ENCODE assay signal across 27 mouse cellular contexts in the genomic region with DNA sequence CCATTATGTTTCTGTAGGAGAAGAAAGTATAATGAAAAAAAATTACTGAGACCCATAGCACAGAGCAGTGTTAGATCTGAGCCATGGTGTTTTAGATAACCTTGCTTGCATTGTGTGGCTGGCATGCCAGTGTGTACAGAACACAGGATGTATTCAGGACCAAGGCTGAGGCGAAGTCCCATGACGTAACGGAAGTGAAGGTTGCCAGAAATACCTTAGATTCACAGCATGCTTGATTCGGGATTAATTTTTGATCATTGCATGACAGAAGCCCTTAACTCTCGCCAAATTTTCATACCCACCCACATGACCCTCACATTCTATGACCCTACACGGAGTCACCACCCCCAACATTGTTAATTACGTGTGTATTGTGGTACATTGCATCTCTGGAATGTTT. TPM values are rescaled to one million over a fixed set of nuclear protein-coding genes. Genes with fewer than 3 reads are reported as not detected.
DNase-seq lines count a peak whose midpoint lies in the region; ATAC-seq and TF ChIP-seq lines count a peak whose summit lies in the region.
"Had no signal": no experiment of that assay in that cellular context is flagged by ENCODE, and none has a peak within 500 bp of the region (broad histone marks: within the 10 kb centered on the region; RNA-seq: fewer than 3 reads in every experiment).

No protein-coding gene starts in this region.

- H3K4me1 ChIP-seq in limb, embryonic 13.5 days = no peaks in the 10 kb centered on the region
- H3K4me1 ChIP-seq in limb, embryonic 10.5 days = no peaks in the 10 kb centered on the region
- H3K4me1 ChIP-seq in stomach, embryonic 14.5 days (ENCODE audit: control insufficient read depth, insufficient read depth, low read length) = no peaks in the 10 kb centered on the region
- H3K4me1 ChIP-seq: forebrain, embryonic 12.5 days; heart, embryonic 13.5 days; hindbrain, embryonic 12.5 days had no signal

- no peak for DNase-seq in gastrocnemius, adult 2 months
- no peak for DNase-seq in gastrocnemius, adult 18-20 months (ENCODE audit: low spot score)
- no peak for DNase-seq in limb, embryonic 10.5 days (ENCODE audit: low spot score)
- peak; percentile 15 for DNase-seq in brain, adult 2 months (ENCODE audit: low read depth, low spot score)
- DNase-seq in ovary, postnatal 14 days (ENCODE audit: low spot score) = no peak
- DNase-seq: adrenal gland, adult 8-10 months; B cell, adult 2 months; cerebellum, adult 8-10 months; gastrocnemius, postnatal 10 days; retina, postnatal 1 day; right cerebral cortex, postnatal 25 days; thymus, adult 18-20 months; thymus, postnatal 36 days had no signal

- H3K9me3 ChIP-seq in limb, embryonic 13.5 days = no peaks in the 10 kb centered on the region
- no peaks in the 10 kb centered on the region for H3K9me3 ChIP-seq in limb, embryonic 10.5 days (replicated peaks)
- H3K9me3 ChIP-seq in stomach, embryonic 14.5 days (ENCODE audit: control insufficient read depth, low read depth, low read length) = no peaks in the 10 kb centered on the region
- H3K9me3 ChIP-seq: forebrain, embryonic 12.5 days; heart, embryonic 13.5 days; hindbrain, embryonic 12.5 days; liver, embryonic 15.5 days had no signal

- no peaks in the 10 kb centered on the region for H3K36me3 ChIP-seq in limb, embryonic 13.5 days
- no peaks in the 10 kb centered on the region for H3K36me3 ChIP-seq in limb, embryonic 10.5 days
- H3K36me3 ChIP-seq in stomach, embryonic 14.5 days (ENCODE audit: control insufficient read depth, insufficient read depth, low read length) = no peaks in the 10 kb centered on the region
- H3K36me3 ChIP-seq: forebrain, embryonic 12.5 days; G1E; heart, embryonic 13.5 days; hindbrain, embryonic 12.5 days; liver, embryonic 15.5 days had no signal

- H3K4me2 ChIP-seq in limb, embryonic 13.5 days (replicated peaks) = no peak overlapping the region
- H3K4me2 ChIP-seq in stomach, embryonic 14.5 days (replicated peaks; ENCODE audit: low read depth, low read length) = no peak overlapping the region
- H3K4me2 ChIP-seq: forebrain, embryonic 12.5 days; heart, embryonic 13.5 days; hindbrain, embryonic 12.5 days; midbrain, embryonic 11.5 days had no signal

- peaks cover 22% of the 10 kb centered on the region for H3K27me3 ChIP-seq in limb, embryonic 13.5 days
- H3K27me3 ChIP-seq in limb, embryonic 10.5 days (ENCODE audit: low read depth, poor library complexity, severe bottlenecking) = peaks cover 29% of the 10 kb centered on the region
- no peaks in the 10 kb centered on the region; the same call in 1 of the 2 replicates for H3K27me3 ChIP-seq in stomach, embryonic 14.5 days (ENCODE audit: control insufficient read depth, insufficient read depth, low read length)
- H3K27me3 ChIP-seq: CH12.LX; liver, embryonic 15.5 days had no signal

- whole genome bisulfite sequencing in limb, embryonic 13.5 days = 72% methylated on average over 7 of the region's 7 CpGs
- WGBS in limb, embryonic 10.5 days = 89% methylated on average over 7 of the region's 7 CpGs
- 77% methylated on average over 7 of the region's 7 CpGs for WGBS in stomach, embryonic 14.5 days

- 0 out of 2 replicates have a peak overlapping the region, but pooled peaks have one; percentile 8 for H3K27ac ChIP-seq in gastrocnemius, adult 2 months
- H3K27ac ChIP-seq in limb, embryonic 13.5 days = no peak overlapping the region
- no peak overlapping the region for H3K27ac ChIP-seq in limb, embryonic 10.5 days
- no peak overlapping the region for H3K27ac ChIP-seq in stomach, embryonic 14.5 days (ENCODE audit: low read length)
- H3K27ac ChIP-seq: forebrain, embryonic 12.5 days; heart, embryonic 13.5 days; hindbrain, embryonic 12.5 days; layer of hippocampus, adult 2 months; liver, embryonic 15.5 days had no signal

- 0 out of 2 replicates have a peak, but pooled peaks have one; percentile 15 for ATAC-seq in limb, embryonic 13.5 days (ENCODE audit: low FRiP score, low read depth)
- 0 out of 2 replicates have a peak, but pooled peaks have one; percentile 54 for ATAC-seq in stomach, embryonic 14.5 days (ENCODE audit: insufficient number of reproducible peaks, insufficient read depth, low FRiP score, low read depth)
- ATAC-seq: activated CD4-positive, CD25-positive, alpha-beta regulatory T cell, adult 4 months; inflammation-experienced regulatory T-cells, adult 6 months; lung, postnatal 0 days had no signal

- no peak overlapping the region for H3K9ac ChIP-seq in limb, embryonic 13.5 days
- H3K9ac ChIP-seq in stomach, embryonic 14.5 days (replicated peaks; ENCODE audit: low read depth, low read length) = no peak overlapping the region
- H3K9ac ChIP-seq: forebrain, embryonic 12.5 days; heart, embryonic 13.5 days; hindbrain, embryonic 12.5 days; liver, embryonic 15.5 days had no signal

- intact Hi-C loops in gastrocnemius, adult 2 months (cut with DNase I) = no loop called here

- TF ChIP-seq CTCF in gastrocnemius, adult 2 months (IDR thresholded peaks at IDR 0.05) = no peak

- H3K4me3 ChIP-seq in gastrocnemius, adult 2 months = peak overlapping the region; percentile 46
- H3K4me3 ChIP-seq in limb, embryonic 13.5 days = no peak overlapping the region
- no peak overlapping the region for H3K4me3 ChIP-seq in limb, embryonic 10.5 days
- H3K4me3 ChIP-seq in stomach, embryonic 14.5 days (ENCODE audit: low read depth, low read length) = no peak overlapping the region
- H3K4me3 ChIP-seq: erythroblast, embryonic 14.5 days; forebrain, embryonic 12.5 days; heart, embryonic 13.5 days; hindbrain, embryonic 12.5 days; layer of hippocampus, adult 2 months; liver, embryonic 15.5 days had no signal

RNA-seq across cellular contexts. Expression of a gene that starts 22.4 kb away (rescaled TPM):
- total RNA-seq in gastrocnemius, adult 2 months (2021) = not detected
- not detected for total RNA-seq in gastrocnemius, adult 18-20 months (2021)
- 1.5 and 1.7 TPM in 2 replicates for polyA plus RNA-seq in limb, embryonic 13.5 days (2015; fragmentation: Nextera tagmentation; extraction: Ambion mirVana)
- 1.4 and 3.4 TPM in 2 replicates for polyA plus RNA-seq in limb, embryonic 10.5 days (2016; fragmentation: Nextera tagmentation; extraction: Ambion mirVana)
- 14.2 and 20.4 TPM in 2 replicates for polyA plus RNA-seq in stomach, embryonic 14.5 days (2014; fragmentation: Nextera tagmentation; extraction: Ambion mirVana)
- total RNA-seq: CH12.LX had no signal
- polyA plus RNA-seq: erythroblast, embryonic 14.5 days; G1E had no signal

RNA-seq across cellular contexts. Expression of a gene that starts 59.3 kb away (rescaled TPM):
- 10 to 100 TPM; 10.1 to 12.2 TPM for total RNA-seq in gastrocnemius, adult 2 months (2021)
- 10 to 100 TPM in 1 of 2 experiments, 1 to 10 TPM in 1; 7.8 to 10.0 TPM for total RNA-seq in gastrocnemius, adult 18-20 months (2021)
- polyA plus RNA-seq in limb, embryonic 13.5 days (2015; fragmentation: Nextera tagmentation; extraction: Ambion mirVana) = 1.3 and 1.4 TPM in 2 replicates
- polyA plus RNA-seq in limb, embryonic 10.5 days (2016; fragmentation: Nextera tagmentation; extraction: Ambion mirVana) = 2.1 and 2.5 TPM in 2 replicates
- polyA plus RNA-seq in stomach, embryonic 14.5 days (2014; fragmentation: Nextera tagmentation; extraction: Ambion mirVana) = 5.0 and 5.6 TPM in 2 replicates
